In the genomic region with DNA sequence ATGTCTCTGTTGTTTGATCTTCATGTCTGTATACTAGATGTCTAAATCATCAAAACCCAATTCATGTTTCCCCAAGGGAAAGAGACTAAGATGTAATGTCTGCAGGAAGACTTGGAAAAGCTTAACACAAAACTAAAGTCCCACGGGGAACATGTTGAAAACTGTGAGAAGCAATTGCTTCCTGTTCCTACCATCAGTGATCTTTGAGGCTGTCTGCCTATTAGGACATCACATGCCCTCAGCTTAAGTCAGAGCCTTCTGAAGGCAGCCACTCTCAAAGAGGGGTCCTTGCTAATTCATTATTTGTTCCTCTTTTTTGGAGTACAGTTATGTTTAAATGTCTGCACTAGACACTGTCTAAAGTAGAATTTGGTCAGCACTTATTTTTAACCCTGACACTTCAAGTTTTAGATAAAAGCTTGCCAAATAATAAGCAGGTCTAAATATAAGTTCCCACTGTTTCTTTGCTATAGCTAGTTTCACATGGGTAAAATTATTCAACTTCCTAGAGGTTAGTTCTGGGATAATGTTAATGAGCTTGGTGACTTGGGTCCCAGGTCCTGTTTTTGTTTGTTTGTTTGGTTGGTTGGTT, we compare ENCODE assay signal across 25 mouse cellular contexts.
DNase-seq lines count a peak whose midpoint lies in the region; ATAC-seq lines count a peak whose summit lies in the region.
"Had no signal": no experiment of that assay in that cellular context is flagged by ENCODE, and none has a peak within 500 bp of the region (broad histone marks: within the 10 kb centered on the region; RNA-seq: fewer than 3 reads in every experiment).

No protein-coding gene starts in this region.

- H3K4me3 ChIP-seq in heart, embryonic 13.5 days = no peak overlapping the region
- H3K4me3 ChIP-seq: erythroblast, embryonic 14.5 days; forebrain, embryonic 13.5 days; hindbrain, embryonic 12.5 days; limb, embryonic 12.5 days; liver, embryonic 13.5 days; midbrain, embryonic 13.5 days; neural tube, embryonic 12.5 days had no signal

- H3K9ac ChIP-seq in heart, embryonic 13.5 days = no peak overlapping the region
- H3K9ac ChIP-seq: forebrain, embryonic 13.5 days; hindbrain, embryonic 12.5 days; limb, embryonic 12.5 days; liver, embryonic 13.5 days; midbrain, embryonic 13.5 days; neural tube, embryonic 12.5 days had no signal

- H3K27ac ChIP-seq in heart, embryonic 13.5 days (replicated peaks) = peak overlapping the region; percentile 75
- H3K27ac ChIP-seq: forebrain, embryonic 13.5 days; hindbrain, embryonic 12.5 days; kidney, postnatal 0 days; limb, embryonic 12.5 days; liver, embryonic 13.5 days; midbrain, embryonic 13.5 days; neural tube, embryonic 12.5 days had no signal

- no peak overlapping the region for H3K4me2 ChIP-seq in heart, embryonic 13.5 days
- H3K4me2 ChIP-seq: forebrain, embryonic 13.5 days; hindbrain, embryonic 12.5 days; limb, embryonic 12.5 days; liver, embryonic 13.5 days; midbrain, embryonic 13.5 days; neural tube, embryonic 12.5 days had no signal

- 37% methylated on average over 1 of the region's 1 CpGs for WGBS in heart, embryonic 13.5 days

- H3K27me3 ChIP-seq in heart, embryonic 13.5 days (replicated peaks) = no peaks in the 10 kb centered on the region
- H3K27me3 ChIP-seq: forebrain, embryonic 13.5 days; hindbrain, embryonic 12.5 days; limb, embryonic 12.5 days; liver, embryonic 13.5 days; midbrain, embryonic 13.5 days; neural tube, embryonic 12.5 days had no signal

- peak; percentile 44 for DNase-seq in heart, adult 8-10 months (ENCODE audit: low spot score)
- DNase-seq in heart, postnatal 25 days (ENCODE audit: low spot score) = no peak
- DNase-seq in adipocyte (ENCODE audit: low spot score) = peak; percentile 12
- DNase-seq in lung, postnatal 25 days (ENCODE audit: low spot score) = peak; percentile 12
- no peak for DNase-seq in ovary, postnatal 10 days (ENCODE audit: low spot score)
- no peak for DNase-seq in layer of hippocampus, adult 11-12 months (ENCODE audit: low spot score)
- DNase-seq: adrenal gland, adult 2 months; B cell, adult 2 months; cerebellum, adult 2 months; cerebellum, postnatal 36 days; gastrocnemius, postnatal 14 days; kidney, adult 18-20 months; liver, embryonic 13.5 days; right cerebral cortex, adult 18-20 months; spleen, adult 18-20 months; thymus, adult 18-20 months; thymus, postnatal 4 days had no signal

- ATAC-seq in heart, embryonic 13.5 days (ENCODE audit: extremely low read depth, insufficient number of reproducible peaks, low FRiP score, low TSS enrichment) = no peak
- ATAC-seq: forebrain, embryonic 13.5 days; midbrain, embryonic 13.5 days had no signal

- intact Hi-C loops in heart, postnatal 25 days (cut with DNase I) = no loop called here

- H3K9me3 ChIP-seq in heart, embryonic 13.5 days = no peaks in the 10 kb centered on the region
- H3K9me3 ChIP-seq: forebrain, embryonic 13.5 days; hindbrain, embryonic 12.5 days; limb, embryonic 12.5 days; liver, embryonic 13.5 days; midbrain, embryonic 13.5 days; neural tube, embryonic 12.5 days had no signal

- peaks cover 27% of the 10 kb centered on the region for H3K4me1 ChIP-seq in heart, embryonic 13.5 days
- H3K4me1 ChIP-seq: forebrain, embryonic 13.5 days; hindbrain, embryonic 12.5 days; limb, embryonic 12.5 days; liver, embryonic 13.5 days; neural tube, embryonic 12.5 days had no signal

- H3K36me3 ChIP-seq in heart, embryonic 13.5 days = no peaks in the 10 kb centered on the region
- H3K36me3 ChIP-seq: hindbrain, embryonic 12.5 days; limb, embryonic 12.5 days; liver, embryonic 13.5 days; midbrain, embryonic 13.5 days; neural tube, embryonic 12.5 days had no signal

Comparison
In these comparisons a context has a peak if more than half of its experiments do, and no peak if none do; other contexts are left out.
1. DNase-seq: peak in heart, adult 8-10 months (single experiment), adipocyte (single experiment) and lung, postnatal 25 days (single experiment); none in heart, postnatal 25 days (single experiment), ovary, postnatal 10 days (single experiment) and layer of hippocampus, adult 11-12 months (single experiment).